Mouse (Mus musculus): ENCODE measurements around the gene Col6a5.

Col6a5 gene

GRCm38 (mm10) chr9:105960533-105960932 is at the start of gene Col6a5:
Gene Col6a5 (minus strand): TSS chr9:105960643.
- no peak for DNase-seq (ENCODE audit: low spot score in 2 of 2)

DNA sequence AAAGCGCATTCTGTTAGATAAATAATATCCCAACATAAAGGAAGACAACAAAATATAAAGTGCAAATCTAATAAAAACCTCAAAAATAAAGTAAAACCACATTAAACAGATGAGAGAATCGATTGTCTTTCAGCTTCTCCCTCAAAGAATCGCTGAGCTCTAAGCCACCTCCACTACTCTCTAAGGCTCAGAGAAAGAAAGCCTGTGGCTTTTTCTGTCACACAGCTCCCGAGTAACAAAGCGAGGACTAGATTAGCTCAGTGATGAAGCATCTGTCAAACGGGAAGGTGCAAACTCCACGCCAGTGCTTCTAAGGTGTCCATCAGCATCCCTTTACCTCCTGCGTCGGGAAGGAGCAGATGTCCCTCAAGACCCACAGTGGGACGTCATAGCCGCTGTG is 37.5 kb upstream of the Col6a5 start:
- no peak for DNase-seq (ENCODE audit: low spot score in 2 of 2)

DNA sequence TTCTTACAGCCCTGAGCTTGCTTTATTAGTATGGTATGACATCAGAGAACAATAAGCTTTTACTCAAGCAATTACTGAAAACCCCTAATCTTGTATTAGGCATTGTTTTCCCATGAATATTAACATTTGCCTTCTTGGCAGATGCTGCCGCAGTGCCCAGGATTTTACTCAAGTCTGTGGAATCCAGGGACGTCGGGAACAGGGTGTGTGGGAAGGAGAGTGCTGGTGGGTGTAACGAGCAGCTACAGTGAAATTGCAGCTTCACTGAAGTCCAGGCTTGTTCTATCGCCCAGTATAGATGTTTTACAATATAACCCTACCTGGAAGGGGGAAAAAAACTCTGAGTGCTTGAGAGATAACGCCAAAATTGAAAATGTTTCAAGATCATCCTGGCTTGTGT is 32.0 kb upstream of the Col6a5 start:
- no peak for DNase-seq (ENCODE audit: low spot score in 2 of 2)

DNA sequence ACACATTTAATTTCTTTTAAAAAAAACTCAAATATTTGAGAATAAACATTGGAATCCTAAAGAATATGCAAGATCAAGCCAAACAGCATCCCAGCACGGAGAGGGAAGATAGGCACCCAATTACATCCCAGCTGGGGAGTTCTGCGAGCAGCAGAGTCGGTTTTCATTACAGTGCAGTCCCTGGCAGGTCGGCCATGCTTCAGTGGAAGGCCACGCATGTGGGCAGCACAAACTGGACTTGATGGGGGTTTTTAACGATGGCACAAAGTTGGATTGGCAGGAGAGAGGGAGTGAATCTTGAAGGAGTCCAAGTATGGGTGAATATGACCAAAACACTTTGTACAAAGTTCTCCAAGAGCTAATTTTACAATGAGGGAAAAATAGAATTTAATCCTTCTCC is 29.7 kb upstream of the Col6a5 start:
- DNase-seq (ENCODE audit: low spot score in 2 of 2), result no peak

GRCm38 (mm10) chr9:105989468-105989867 is 29.0 kb upstream of the Col6a5 start:
- peak; percentile 20 to 38 for DNase-seq (ENCODE audit: low spot score in 2 of 2)

- DNase-seq (ENCODE audit: low spot score in 2 of 2), result peak in 1 of 2 experiments; percentile 23
Observed at GRCm38 (mm10) chr9:105988096-105988495, 27.7 kb upstream of the Col6a5 start.

DNA sequence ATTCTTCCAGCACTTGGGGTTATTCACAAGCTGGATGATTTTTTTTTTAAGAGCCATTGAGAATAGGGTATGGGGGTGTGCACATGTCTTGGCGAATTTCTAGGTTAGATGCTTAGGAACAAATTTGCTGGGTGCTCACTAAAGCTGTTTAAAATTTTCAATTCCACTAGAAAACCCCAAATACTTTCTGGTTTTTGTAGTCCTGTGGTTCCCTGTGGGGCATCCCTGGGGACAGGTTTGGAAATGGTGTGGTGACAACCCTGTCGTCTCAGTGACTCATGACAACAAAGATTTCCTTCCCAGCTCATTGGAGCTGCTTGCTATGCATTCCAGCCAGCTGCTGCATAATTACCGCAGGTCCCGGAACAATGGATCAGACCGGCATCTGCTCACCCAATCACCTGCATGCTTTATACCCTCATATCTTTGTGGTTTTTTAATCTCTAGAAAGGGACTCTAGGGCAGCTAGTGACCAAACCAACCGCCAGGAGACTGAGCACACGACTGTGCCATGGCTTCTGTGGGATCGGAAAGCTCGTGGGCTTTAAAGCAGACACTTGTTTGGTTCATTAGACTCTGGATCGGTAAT is 24.6 kb upstream of the Col6a5 start:
- DNase-seq (ENCODE audit: low spot score in 2 of 2), result no peak

- DNase-seq (ENCODE audit: low spot score in 2 of 2), result no peak
Observed at GRCm38 (mm10) chr9:105978479-105978878, 18.0 kb upstream of the Col6a5 start.

DNA sequence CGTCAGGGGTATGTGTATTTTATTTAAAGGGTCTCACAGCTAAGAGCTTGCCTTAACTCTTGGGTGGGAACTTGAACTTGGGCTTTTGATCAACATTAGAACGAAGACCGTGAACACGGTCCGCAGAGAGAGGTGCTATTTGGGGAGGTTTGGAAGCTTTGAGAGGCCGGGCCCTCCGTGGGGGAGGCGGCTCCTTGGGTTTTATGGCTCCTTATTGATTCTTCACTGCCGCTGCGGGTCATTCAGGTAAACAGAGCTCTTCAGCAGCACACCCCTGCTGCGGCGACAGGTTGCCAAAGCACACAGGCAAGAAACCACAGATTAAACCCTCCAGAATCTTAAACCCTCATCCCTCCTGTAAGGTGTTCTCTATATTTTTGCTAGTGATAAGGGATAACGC is 16.4 kb upstream of the Col6a5 start:
- no peak for DNase-seq (ENCODE audit: low spot score in 2 of 2)

DNA sequence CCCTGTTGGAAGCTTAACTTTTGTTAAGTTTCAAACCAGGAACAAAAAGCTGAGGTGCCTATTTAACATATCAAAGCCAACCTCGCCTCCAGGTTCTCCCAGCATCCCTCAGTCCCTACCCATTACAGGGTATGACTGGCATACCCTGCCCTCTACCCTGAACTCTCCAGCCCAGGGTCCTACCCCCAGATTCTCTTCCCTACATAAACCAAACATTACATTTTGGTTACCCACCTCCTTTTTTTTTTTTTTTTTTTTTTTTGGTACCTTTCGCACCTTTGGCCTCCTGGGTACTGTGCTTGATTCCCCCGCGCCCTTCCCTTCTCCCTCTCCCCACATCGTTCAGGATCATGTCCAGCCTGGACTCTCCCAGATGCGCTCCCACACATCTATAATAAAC is 15.9 kb upstream of the Col6a5 start:
- DNase-seq (ENCODE audit: low spot score in 2 of 2), result no peak

GRCm38 (mm10) chr9:105973736-105974135 is 13.3 kb upstream of the Col6a5 start:
- DNase-seq (ENCODE audit: low spot score in 2 of 2), result no peak

GRCm38 (mm10) chr9:105972031-105972430 is 11.6 kb upstream of the Col6a5 start:
- DNase-seq (ENCODE audit: low spot score in 2 of 2), result no peak

- no peak for DNase-seq (ENCODE audit: low spot score in 2 of 2)
Observed at GRCm38 (mm10) chr9:105971351-105971894, 11.0 kb upstream of the Col6a5 start.

GRCm38 (mm10) chr9:105970901-105971300 is 10.5 kb upstream of the Col6a5 start:
- no peak for DNase-seq (ENCODE audit: low spot score in 2 of 2)

- DNase-seq (ENCODE audit: low spot score in 2 of 2), result no peak
Observed at GRCm38 (mm10) chr9:105967976-105968375, 7.5 kb upstream of the Col6a5 start.

DNA sequence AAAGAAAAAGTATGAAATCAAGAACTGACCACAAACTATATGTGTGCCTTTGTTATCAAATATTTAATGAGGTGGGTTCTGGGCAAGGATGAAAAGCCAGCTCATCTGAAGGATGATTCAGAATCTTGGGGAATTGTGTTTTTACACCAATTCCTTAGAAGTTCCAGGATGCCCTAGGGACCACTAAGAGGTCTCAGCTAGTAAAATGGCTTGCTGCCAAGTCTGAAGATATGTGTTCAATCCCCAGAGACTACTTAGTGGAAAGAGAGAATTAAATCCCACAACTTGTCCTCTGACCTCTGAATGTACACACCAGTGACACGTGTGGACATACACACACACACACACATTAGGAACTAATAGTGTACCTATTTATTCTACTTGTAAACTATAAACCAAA is 1.3 kb downstream of the Col6a5 start:
- no peak for DNase-seq (ENCODE audit: low spot score in 2 of 2)

- DNase-seq (ENCODE audit: low spot score in 2 of 2), result no peak
Observed at GRCm38 (mm10) chr9:105949755-105950154, 10.7 kb downstream of the Col6a5 start.

DNA sequence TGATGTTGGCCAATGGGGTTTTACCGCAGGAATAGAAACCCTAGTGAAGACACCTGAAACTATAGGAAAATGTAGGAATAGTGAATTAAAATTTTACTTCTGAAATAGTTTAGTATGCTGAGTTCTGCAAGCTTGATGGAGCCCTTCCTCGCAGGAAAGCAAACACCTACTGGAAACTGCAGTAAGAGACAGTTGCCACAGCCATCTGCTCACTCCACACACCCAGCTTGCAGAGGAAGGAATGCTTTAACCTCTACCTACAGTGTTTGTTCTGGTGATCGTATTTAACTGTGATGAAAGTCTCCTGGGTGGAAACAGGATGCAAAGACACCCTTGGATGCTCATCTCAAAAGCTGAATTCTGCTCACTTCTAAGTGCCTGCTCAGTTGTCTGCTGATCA is 12.9 kb downstream of the Col6a5 start:
- peak in 1 of 2 experiments; percentile 17 for DNase-seq (ENCODE audit: low spot score in 2 of 2)

DNA sequence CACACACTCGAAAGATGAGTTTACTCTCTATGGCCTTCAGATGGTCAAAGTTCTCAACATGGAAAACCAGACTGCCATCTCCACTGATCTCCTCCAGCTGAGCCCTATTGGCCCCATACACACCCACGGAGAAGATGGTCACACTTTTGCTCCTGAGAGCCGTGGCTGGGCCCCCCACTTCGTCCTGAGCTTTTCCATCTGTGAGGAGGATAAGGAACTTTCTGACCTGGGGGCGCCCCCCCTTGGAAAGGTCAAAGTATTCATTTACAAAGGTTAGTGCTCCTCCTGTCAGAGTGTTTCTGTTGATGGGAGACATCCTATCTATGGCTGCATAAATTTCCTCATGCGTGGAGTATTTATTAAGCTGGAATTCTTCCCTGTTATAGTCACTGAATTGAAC is 26.6 kb downstream of the Col6a5 start:
- DNase-seq (ENCODE audit: low spot score in 2 of 2), result no peak

DNA sequence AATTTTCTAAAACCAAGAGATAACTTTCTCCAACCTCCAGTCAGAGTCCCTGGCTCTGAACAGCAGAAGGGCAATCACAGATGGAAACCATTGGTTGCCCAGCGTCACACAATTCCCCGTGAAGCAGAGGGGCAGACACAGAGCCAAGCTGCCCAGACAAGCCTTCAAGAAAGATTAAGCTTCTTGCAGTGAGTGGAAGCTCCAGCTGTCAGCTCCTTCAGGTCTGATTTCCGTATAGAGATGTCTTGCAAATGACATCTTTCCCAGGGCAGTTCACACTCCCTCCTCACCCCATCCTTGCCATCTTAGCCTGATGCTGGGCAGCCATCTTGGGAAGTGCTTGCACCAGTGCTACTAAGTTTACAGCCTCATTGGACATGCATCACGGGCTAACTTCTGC is 31.2 kb downstream of the Col6a5 start:
- DNase-seq (ENCODE audit: low spot score in 2 of 2), result no peak

DNA sequence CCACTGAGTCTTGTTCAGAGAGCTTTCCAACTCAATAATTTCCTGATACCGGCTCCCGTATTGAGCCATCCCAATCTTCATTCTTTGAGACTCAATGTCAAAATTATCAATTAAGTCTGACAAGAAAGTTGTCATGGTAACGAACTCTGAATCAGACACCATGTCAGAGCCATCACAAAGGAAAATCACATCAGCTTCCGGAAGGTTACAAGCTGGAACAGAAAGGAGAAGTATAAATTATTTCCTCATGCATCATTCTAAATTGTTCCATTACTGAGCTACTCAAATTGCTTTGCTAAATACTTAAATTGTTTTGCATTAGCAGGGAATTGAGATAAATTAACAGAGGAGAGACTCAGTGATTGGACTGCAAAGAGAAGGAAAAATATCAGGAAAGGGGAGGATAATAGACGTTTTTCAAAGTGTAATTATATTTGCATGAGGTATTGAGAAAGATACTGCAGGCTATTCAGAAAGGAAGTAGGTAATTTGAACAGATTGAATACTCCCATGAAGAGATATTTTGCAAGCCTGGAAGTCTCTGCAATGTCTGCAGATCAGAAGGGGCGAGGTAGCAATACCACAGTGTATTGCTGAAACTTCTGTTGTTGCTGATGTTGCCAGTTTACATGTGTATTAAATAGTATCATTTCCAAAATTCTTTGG is 31.9 kb downstream of the Col6a5 start:
- no peak for DNase-seq (ENCODE audit: low spot score in 2 of 2)

DNA sequence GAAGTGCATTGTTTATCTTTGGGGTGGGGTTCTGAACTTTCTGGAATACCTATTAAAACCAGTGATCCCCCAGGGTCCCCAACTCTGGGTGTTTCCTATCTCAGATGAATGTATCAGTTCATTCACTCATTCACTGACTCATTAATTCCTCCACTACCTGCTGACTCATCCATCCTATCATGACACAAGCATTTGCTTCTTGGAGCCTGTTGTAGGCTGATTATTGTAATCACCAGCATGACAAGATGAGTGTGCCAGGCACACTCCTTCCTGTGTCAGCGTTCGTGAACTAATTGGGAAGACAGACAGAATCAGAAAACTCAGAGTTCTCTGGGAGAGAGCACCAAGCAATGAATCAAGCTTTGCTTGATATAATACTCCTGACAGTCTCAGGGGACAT is 36.8 kb downstream of the Col6a5 start:
- no peak for DNase-seq (ENCODE audit: low spot score in 2 of 2)

- no peak for DNase-seq (ENCODE audit: low spot score in 2 of 2)
Observed at GRCm38 (mm10) chr9:105915186-105915585, 45.3 kb downstream of the Col6a5 start.

DNA sequence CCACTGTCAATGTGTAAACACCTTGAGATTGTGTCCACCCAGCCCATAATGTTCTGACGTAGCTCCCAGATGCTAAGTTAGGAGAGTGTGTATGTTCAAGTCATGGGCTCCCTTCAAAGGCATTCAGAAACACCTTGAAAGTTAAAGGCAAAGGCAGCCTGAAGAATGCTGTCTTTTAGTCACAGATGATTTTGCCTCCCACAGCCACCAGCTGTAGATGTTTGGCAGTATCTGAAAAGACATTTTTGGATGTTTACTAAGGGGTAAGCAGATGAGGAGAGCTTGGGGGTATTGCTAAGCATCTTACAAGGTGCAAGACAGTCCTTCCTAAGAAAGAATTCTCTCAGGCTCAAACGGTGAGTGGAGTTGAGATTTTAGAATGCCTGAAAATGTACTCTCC is 50.3 kb downstream of the Col6a5 start:
- no peak for DNase-seq (ENCODE audit: low spot score in 2 of 2)

All from frontal cortex, postnatal 10 days (tissue).